Mouse (Mus musculus): ENCODE measurements at regions not wholly inside any gene's neighbourhood (a gene's known extent, or its start where the extent isn't known, plus 50 kb on each side); places are given as distances from the start of the nearest gene placed in this dataset.
"Not testable (repeated sequence)": the region's sequence is repeated elsewhere in the genome, so short reads cannot be mapped to it uniquely, and the experiment has no call there.

- no peak for DNase-seq (ENCODE audit: low read depth, low spot score)
These were observed 525.1 kb upstream of the Rorb start for GRCm38 (mm10) chr19:19636055-19636454.

DNA sequence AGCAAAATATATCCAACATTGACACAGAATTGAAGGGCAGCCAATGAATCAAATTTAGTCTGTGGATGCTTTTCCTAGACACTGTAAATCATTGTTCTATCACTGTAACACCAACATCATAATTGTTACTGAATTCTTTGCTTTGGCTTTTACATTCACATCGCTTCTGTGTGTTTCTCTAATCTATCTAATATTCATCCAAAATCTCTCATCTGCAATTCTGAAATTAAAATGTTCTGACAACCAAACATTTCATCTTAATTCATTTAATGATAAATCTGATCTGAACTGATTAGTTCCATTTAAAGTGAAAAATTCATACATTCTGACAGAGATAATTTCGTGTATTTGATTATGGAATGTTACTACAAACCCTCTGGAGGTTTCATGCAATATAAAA, 476.9 kb upstream of the Rorb start:
- DNase-seq (ENCODE audit: low read depth, low spot score) = no peak

DNA sequence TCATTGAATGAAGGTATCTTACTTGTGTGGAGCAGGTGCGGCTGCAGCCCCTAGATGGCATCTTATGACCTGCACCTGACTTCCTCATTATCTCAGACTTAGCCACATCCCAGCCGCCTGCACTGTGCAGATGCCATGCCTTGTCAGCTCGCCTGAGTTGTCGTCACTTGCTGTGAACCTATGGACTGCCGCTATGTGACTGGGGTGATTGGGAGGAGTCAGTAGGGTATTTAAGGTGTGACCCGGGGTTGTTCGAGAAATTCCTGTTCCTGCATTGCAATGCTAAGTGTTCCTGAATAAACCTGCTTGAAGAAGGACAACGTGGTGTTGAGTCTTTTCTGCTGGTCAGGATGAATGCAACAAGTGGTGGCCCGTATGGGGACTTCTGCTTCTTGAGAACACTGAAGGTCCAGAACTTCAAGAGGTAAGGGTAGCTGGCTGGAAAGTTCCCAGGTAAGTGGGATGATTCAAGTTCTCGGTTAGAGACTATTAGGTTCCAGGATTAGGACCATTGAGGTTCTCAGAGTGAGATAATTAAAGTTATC, 464.1 kb upstream of the Rorb start:
- not testable (repeated sequence) for DNase-seq (ENCODE audit: low read depth, low spot score)

- DNase-seq (ENCODE audit: low read depth, low spot score) = peak; percentile 19
These were observed 453.7 kb upstream of the Rorb start for GRCm38 (mm10) chr19:19564657-19565056.

- no peak for DNase-seq (ENCODE audit: low read depth, low spot score)
These were observed 424.1 kb upstream of the Rorb start for GRCm38 (mm10) chr19:19535131-19535530.

DNA sequence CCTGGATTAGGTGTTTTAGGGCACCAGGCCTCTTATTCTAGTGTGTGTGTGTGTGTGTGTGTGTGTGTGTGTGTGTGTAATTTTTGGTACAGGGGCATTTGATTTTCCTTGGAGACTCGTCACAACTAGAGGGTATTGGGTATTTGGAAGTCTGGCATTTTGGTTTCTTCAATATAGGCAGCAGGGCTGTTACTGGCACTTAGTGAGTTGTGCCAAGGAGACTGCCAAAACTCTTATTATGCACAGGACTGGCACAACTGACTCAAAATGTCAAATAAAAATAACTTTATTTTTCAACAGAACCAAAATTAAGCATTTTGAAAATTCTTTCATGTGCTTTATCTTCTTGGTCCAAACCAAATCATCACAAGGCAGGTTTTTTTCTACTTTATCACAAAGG, 413.2 kb upstream of the Rorb start:
- DNase-seq (ENCODE audit: low read depth, low spot score) = no peak

DNA sequence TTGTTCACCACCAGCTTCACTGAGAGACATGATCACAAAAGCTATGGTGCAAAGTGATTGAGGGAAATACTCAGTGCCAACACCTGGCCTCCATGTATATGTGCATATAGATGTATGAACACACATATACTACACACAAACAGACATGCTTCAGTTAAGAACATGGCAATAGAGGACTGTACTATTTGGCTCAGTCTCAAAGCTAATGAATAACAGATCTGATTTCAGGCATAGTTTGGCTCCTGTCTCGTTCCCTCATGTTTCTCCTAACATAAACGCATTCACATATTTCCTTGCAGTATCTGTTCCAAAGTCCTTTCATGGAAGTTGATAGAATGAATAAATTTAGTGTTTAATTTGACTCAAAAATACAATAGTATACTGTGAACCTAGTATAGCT, 412.6 kb upstream of the Rorb start:
- DNase-seq (ENCODE audit: low read depth, low spot score) = no peak

DNA sequence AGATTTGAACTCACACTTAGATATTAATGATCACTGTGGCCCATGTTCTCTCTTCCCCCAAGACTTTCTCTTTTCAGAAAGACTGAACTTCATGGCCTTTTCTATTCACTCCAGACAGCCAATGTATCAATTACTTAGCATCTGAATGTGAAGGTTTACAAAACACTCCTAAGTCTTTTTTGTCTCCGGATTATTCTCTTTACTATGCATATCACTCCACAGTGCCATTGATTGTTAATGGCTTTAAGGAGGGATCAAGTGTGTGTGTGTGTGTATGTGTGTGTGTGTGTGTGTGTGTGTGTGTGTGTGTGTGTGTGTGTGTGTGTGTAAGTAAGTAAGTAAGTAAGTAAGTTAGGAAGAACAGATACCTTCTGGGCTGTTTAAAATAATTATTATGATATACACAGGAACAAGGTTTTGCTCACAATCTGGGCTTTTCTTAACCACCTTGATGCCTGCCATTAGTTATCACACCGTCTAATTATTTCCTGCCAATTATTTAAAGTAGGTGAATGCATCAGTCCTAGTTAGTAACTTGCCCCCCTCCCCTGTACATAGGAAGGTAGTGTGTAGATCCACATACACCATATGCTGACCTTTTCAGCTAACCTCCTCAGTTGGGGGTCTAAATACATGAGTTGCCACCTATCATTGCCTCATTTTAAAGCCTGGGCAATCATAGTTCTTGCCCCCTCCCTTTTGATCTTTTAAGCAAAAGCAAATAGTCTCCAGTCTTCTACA, 367.4 kb upstream of the Rorb start:
- no peak for DNase-seq (ENCODE audit: low read depth, low spot score)

Measured in forelimb bud, embryonic 11.5 days (tissue).